Mouse (Mus musculus) limb, embryonic 14.5 days (tissue): ENCODE data around the gene Rap1b. TPM values are rescaled to one million over a fixed set of nuclear protein-coding genes. Genes with fewer than 3 reads are reported as not detected.
A peak's percentile ranks its signal among the peaks of the same experiment; 100 is the strongest.
"Not testable (repeated sequence)": the region's sequence is repeated elsewhere in the genome, so short reads cannot be mapped to it uniquely, and the experiment has no call there.

ENCODE experiments used
- ATAC-seq: fragments of 200-750 bp; cut with Nextera tagmentation; 2 replicates; pipeline ENCODE4 v1.8.0; 2017; ENCODE audit warnings: low read depth, moderate number of reproducible peaks, moderate TSS enrichment; ENCODE audit not compliant: low FRiP score
- DNase-seq: peaks from one replicate; pipeline ENCODE4 v3.0.0-alpha.2; 2015; ENCODE audit warnings: low spot score
- H3K27ac ChIP-seq: fragments of 300-500 bp; sonication (generic); replicated peaks from 2 replicates; pipeline ENCODE4 v1.5.1; 2014; ENCODE audit warnings: low read depth, mild to moderate bottlenecking, low read length, moderate library complexity, mixed read lengths
- H3K27me3 ChIP-seq: fragments of 300-500 bp; sonication (generic); 2 replicates; pipeline ENCODE4 v1.6.1; 2014; ENCODE audit warnings: low read length, mixed read lengths; ENCODE audit not compliant: control insufficient read depth, insufficient read depth
- H3K36me3 ChIP-seq: fragments of 300-500 bp; sonication (generic); 2 replicates; pipeline ENCODE4 v1.6.1; 2014; ENCODE audit warnings: mild to moderate bottlenecking, low read length, moderate library complexity, mixed read lengths; ENCODE audit not compliant: control insufficient read depth, insufficient read depth
- H3K4me1 ChIP-seq: fragments of 300-500 bp; sonication (generic); 2 replicates; pipeline ENCODE4 v1.6.1; 2014; ENCODE audit warnings: antibody characterized with exemption, low read length, mixed read lengths; ENCODE audit not compliant: control insufficient read depth, insufficient read depth
- H3K4me2 ChIP-seq: fragments of 300-500 bp; sonication (generic); replicated peaks from 2 replicates; pipeline ENCODE4 v1.6.1; 2014; ENCODE audit warnings: low read depth, mild to moderate bottlenecking, low read length, moderate library complexity; ENCODE audit not compliant: severe bottlenecking
- H3K4me3 ChIP-seq: fragments of 300-500 bp; sonication (generic); replicated peaks from 2 replicates; pipeline ENCODE4 v1.5.1; 2014; ENCODE audit warnings: low read length
- H3K9ac ChIP-seq: fragments of 300-500 bp; sonication (generic); 2 replicates; pipeline ENCODE4 v1.6.1; 2014; ENCODE audit warnings: mild to moderate bottlenecking, low read depth, low read length, moderate library complexity; ENCODE audit not compliant: severe bottlenecking
- H3K9me3 ChIP-seq: fragments of 300-500 bp; sonication (generic); 2 replicates; pipeline ENCODE4 v1.6.1; 2016; ENCODE audit warnings: low read length; ENCODE audit not compliant: control insufficient read depth
- POLR2A ChIP-seq: fragments of 200-500 bp; IDR thresholded peaks from 2 replicates; pipeline ENCODE4 v1.8.0; 2012; ENCODE audit warnings: inconsistent platforms, mild to moderate bottlenecking, moderate library complexity, borderline replicate concordance; ENCODE audit not compliant: insufficient read depth, insufficient read length; ENCODE audit errors: extremely low read depth
- WGBS: fragments of 180-500 bp; shearing (Covaris S2); extraction: QIAGEN DNeasy Blood & Tissue Kit; methylation state at CpG from one replicate; pipeline ENCODE4 v1.1.7; 2014; 5-methylcytosine and 5-hydroxymethylcytosine counted together
- polyA plus RNA-seq, 2 experiments: library from polyadenylated mRNA; depleted of rRNA in 1 of 2; stranded (reverse) in 1 of 2; unstranded in 1 of 2; fragments of >200 nt; fragmentation: Nextera tagmentation in 1 of 2; extraction: Ambion mirVana in 1 of 2; gene quantifications; 2 replicates each; pipeline versions ENCODE4 v1.2.1 to v1.2.3; 2012 to 2014

Rap1b gene
- polyA plus RNA-seq (2012; rRNA removed) (86.1 and 94.9 TPM in 2 replicates), polyA plus RNA-seq (2014; fragmentation: Nextera tagmentation; extraction: Ambion mirVana) (190 and 194 TPM in 2 replicates)

- peak; percentile 96 for TF ChIP-seq POLR2A
- ATAC-seq = peak; percentile 94
- no peaks in the 10 kb centered on the region for H3K9me3 ChIP-seq
- H3K27ac ChIP-seq = peak within 1 kb of the TSS; percentile 93
- peak within 1 kb of the TSS; percentile 89 for H3K4me3 ChIP-seq
- no peaks in the 10 kb centered on the region for H3K36me3 ChIP-seq
- peak within 1 kb of the TSS; percentile 96 for H3K9ac ChIP-seq
- H3K4me1 ChIP-seq = peaks cover 20% of the 10 kb centered on the region
- 1% methylated on average over 14 of the region's 112 CpGs for WGBS
- peak within 1 kb of the TSS; percentile 66 for H3K4me2 ChIP-seq
- H3K27me3 ChIP-seq = no peaks in the 10 kb centered on the region
- peak; percentile 92 for DNase-seq
Measured at GRCm38 (mm10) chr10:117845597-117846259, at the start of gene Rap1b. Rap1b (minus strand) TSS chr10:117846035.

- no peaks in the 10 kb centered on the region for H3K9me3 ChIP-seq
- TF ChIP-seq POLR2A = no peak
- H3K9ac ChIP-seq = no peak overlapping the region
- no peak overlapping the region for H3K27ac ChIP-seq
- no peaks in the 10 kb centered on the region for H3K36me3 ChIP-seq
- ATAC-seq (no peak), DNase-seq (no peak)
- 53% methylated on average over 4 of the region's 4 CpGs for WGBS
- no peaks in the 10 kb centered on the region for H3K27me3 ChIP-seq
- peaks cover 5% of the 10 kb centered on the region for H3K4me1 ChIP-seq
- H3K4me3 ChIP-seq = no peak overlapping the region
- no peak overlapping the region for H3K4me2 ChIP-seq
Measured at GRCm38 (mm10) chr10:117895186-117895585, 49.4 kb upstream of the Rap1b start.

- ATAC-seq (no peak), DNase-seq (no peak)
- Histone ChIP-seq H3K4me3 (no peak overlapping the region), H3K9ac (no peak overlapping the region), H3K4me1 (peaks cover 5% of the 10 kb centered on the region), H3K27me3 (no peaks in the 10 kb centered on the region), H3K9me3 (no peaks in the 10 kb centered on the region), H3K36me3 (no peaks in the 10 kb centered on the region), H3K27ac (no peak overlapping the region), H3K4me2 (no peak overlapping the region)
- WGBS = 88% methylated on average over 17 of the region's 17 CpGs
- no peak for TF ChIP-seq POLR2A
Measured at GRCm38 (mm10) chr10:117894114-117895035, 48.5 kb upstream of the Rap1b start.

GRCm38 (mm10) chr10:117893128-117893527, 47.3 kb upstream of the Rap1b start:
- 43% methylated on average over 12 of the region's 13 CpGs for WGBS
- not testable (repeated sequence) for ATAC-seq, DNase-seq, H3K4me3 ChIP-seq, H3K4me1 ChIP-seq, H3K27ac ChIP-seq, H3K9ac ChIP-seq, H3K9me3 ChIP-seq, H3K27me3 ChIP-seq, H3K36me3 ChIP-seq, H3K4me2 ChIP-seq

GRCm38 (mm10) chr10:117891327-117891726, 45.5 kb upstream of the Rap1b start:
- 78% methylated on average over 10 of the region's 10 CpGs for WGBS
- no peak for ATAC-seq
- Histone ChIP-seq H3K27ac (no peak overlapping the region), H3K9me3 (no peaks in the 10 kb centered on the region), H3K4me2 (no peak overlapping the region), H3K9ac (no peak overlapping the region), H3K4me1 (no peaks in the 10 kb centered on the region), H3K27me3 (no peaks in the 10 kb centered on the region), H3K4me3 (no peak overlapping the region), H3K36me3 (no peaks in the 10 kb centered on the region)
- no peak for TF ChIP-seq POLR2A
- no peak for DNase-seq
